Mouse (Mus musculus): ENCODE results near the gene Olfr1202. TPM values are rescaled to one million over a fixed set of nuclear protein-coding genes. Genes with fewer than 3 reads are reported as not detected.

Olfr1202 gene
- polyA plus RNA-seq (2017; shearing (Covaris generic)) = not detected

GRCm38 (mm10) chr2:88814196-88814595 is at the start of gene Olfr1202:
Gene Olfr1202, plus strand, starts transcription at chr2:88814496.

GRCm38 (mm10) chr2:88770388-88770787 is 43.9 kb upstream of the Olfr1202 start, which contains the start of gene Olfr1200:
Gene Olfr1200, minus strand, starts transcription at chr2:88770488.

GRCm38 (mm10) chr2:88792736-88793135 is 21.6 kb upstream of the Olfr1202 start, which contains the start of gene Olfr1201:
Gene Olfr1201, plus strand, starts transcription at chr2:88793036.

DNA sequence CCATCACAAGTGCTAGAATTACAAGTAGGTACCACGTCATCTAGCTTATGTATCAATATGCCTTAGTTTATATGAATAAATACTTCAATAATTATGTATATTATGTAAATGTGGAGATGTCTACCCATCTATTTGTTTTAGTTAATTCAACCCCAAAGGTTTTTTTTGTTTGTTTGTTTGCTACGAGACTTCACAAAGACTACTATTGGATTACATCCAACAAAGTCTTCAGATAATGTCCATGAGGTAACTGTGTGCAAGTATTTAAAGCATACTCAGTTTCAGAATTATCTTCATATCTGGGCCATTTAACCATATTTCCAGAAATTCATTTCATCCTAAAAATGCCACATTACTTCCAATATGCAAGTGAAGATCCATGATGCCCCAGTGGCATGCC is 15.1 kb downstream of the Olfr1202 start, which contains the start of gene Olfr1205:
Gene Olfr1205, plus strand, starts transcription at position 301 of the 400 bp plus-strand sequence.

DNA sequence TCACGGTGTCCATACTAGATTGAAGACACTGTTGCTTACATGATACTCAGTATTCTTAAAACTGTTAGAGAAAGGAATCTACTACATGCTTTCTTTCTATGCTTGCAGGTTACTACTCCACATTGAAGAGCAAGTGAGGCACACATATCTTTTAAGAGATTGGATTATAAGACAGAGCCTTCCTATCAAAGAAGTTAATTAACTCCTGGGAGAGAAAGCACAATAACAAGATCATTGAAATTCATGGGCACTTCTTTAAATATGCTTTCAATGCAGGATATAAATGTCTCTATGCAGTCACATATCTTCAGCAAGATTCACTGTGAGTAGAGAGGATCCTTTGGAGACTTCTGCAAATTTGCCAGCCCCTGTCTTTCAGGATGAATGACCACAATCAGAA is 34.7 kb downstream of the Olfr1202 start, which contains the start of gene Olfr1204:
Gene Olfr1204, plus strand, starts transcription at position 301 of the 400 bp plus-strand sequence.

GRCm38 (mm10) chr2:88862931-88863330 is 48.6 kb downstream of the Olfr1202 start, which contains the start of gene Olfr1206:
Gene Olfr1206, plus strand, starts transcription at chr2:88863231.

Other genes with a start within 250 kb of the Olfr1202 start
- gene Olfr1189, start 228.0 kb upstream of the Olfr1202 start, polyA plus RNA-seq (2017; shearing (Covaris generic)) = not detected
- not detected for gene Olfr1191-ps1, start 174.0 kb upstream of the Olfr1202 start, polyA plus RNA-seq (2017; shearing (Covaris generic))
- gene Olfr1192-ps1, start 166.0 kb upstream of the Olfr1202 start, polyA plus RNA-seq (2017; shearing (Covaris generic)) = not detected
- not detected for gene Olfr1193, start 138.9 kb upstream of the Olfr1202 start, polyA plus RNA-seq (2017; shearing (Covaris generic))
- not detected for gene Olfr1195, start 125.3 kb upstream of the Olfr1202 start, polyA plus RNA-seq (2017; shearing (Covaris generic))
- gene Olfr1196, start 109.9 kb upstream of the Olfr1202 start, polyA plus RNA-seq (2017; shearing (Covaris generic)) = not detected
- not detected for gene Olfr1197, start 82.1 kb upstream of the Olfr1202 start, polyA plus RNA-seq (2017; shearing (Covaris generic))
- not detected for gene Olfr1198, start 63.1 kb upstream of the Olfr1202 start, polyA plus RNA-seq (2017; shearing (Covaris generic))
- gene Olfr1199, start 54.0 kb upstream of the Olfr1202 start, polyA plus RNA-seq (2017; shearing (Covaris generic)) = not detected
- gene Olfr1200, start 44.0 kb upstream of the Olfr1202 start, polyA plus RNA-seq (2017; shearing (Covaris generic)) = not detected
- gene Olfr1201, start 21.5 kb upstream of the Olfr1202 start, polyA plus RNA-seq (2017; shearing (Covaris generic)) = not detected
- 0.04 TPM for gene Olfr1205, start 15.2 kb downstream of the Olfr1202 start, polyA plus RNA-seq (2017; shearing (Covaris generic))
- gene Olfr1204, start 34.8 kb downstream of the Olfr1202 start, polyA plus RNA-seq (2017; shearing (Covaris generic)) = not detected
- not detected for gene Olfr1206, start 48.7 kb downstream of the Olfr1202 start, polyA plus RNA-seq (2017; shearing (Covaris generic))
- not detected for gene Olfr1208, start 87.8 kb downstream of the Olfr1202 start, polyA plus RNA-seq (2017; shearing (Covaris generic))
- gene Olfr1209, start 100.7 kb downstream of the Olfr1202 start, polyA plus RNA-seq (2017; shearing (Covaris generic)) = not detected
- gene Olfr1211, start 123.6 kb downstream of the Olfr1202 start, polyA plus RNA-seq (2017; shearing (Covaris generic)) = not detected
- not detected for gene Olfr1212, start 139.5 kb downstream of the Olfr1202 start, polyA plus RNA-seq (2017; shearing (Covaris generic))
- gene Gm13762, start 165.8 kb downstream of the Olfr1202 start, polyA plus RNA-seq (2017; shearing (Covaris generic)) = not detected
- not detected for gene Olfr1214, start 178.2 kb downstream of the Olfr1202 start, polyA plus RNA-seq (2017; shearing (Covaris generic))
- not detected for gene Olfr1215, start 192.5 kb downstream of the Olfr1202 start, polyA plus RNA-seq (2017; shearing (Covaris generic))
- gene Olfr1216, start 203.8 kb downstream of the Olfr1202 start, polyA plus RNA-seq (2017; shearing (Covaris generic)) = not detected
- gene Olfr1217, start 217.6 kb downstream of the Olfr1202 start, polyA plus RNA-seq (2017; shearing (Covaris generic)) = 0.06 TPM
- gene Olfr1218, start 246.7 kb downstream of the Olfr1202 start, polyA plus RNA-seq (2017; shearing (Covaris generic)) = not detected

All from CD4-positive, CD25-positive, alpha-beta regulatory T cell, adult 9 weeks (primary cell).